Mouse (Mus musculus) hindbrain, embryonic 15.5 days (tissue): Measurements from ENCODE around the gene Tmem266. TPM values are rescaled to one million over a fixed set of nuclear protein-coding genes. Genes with fewer than 3 reads are reported as not detected.

ENCODE experiments used
- ATAC-seq: fragments of 200-750 bp; cut with Nextera tagmentation; 2 replicates; pipeline ENCODE4 v1.8.0; 2017; ENCODE audit warnings: low read depth, moderate number of reproducible peaks, moderate TSS enrichment; ENCODE audit not compliant: low FRiP score
- H3K27ac ChIP-seq: fragments of 300-500 bp; sonication (generic); replicated peaks from 2 replicates; pipeline ENCODE4 v1.5.1; 2015; ENCODE audit warnings: mild to moderate bottlenecking, inconsistent platforms
- H3K27me3 ChIP-seq: fragments of 300-500 bp; sonication (generic); 2 replicates; pipeline ENCODE4 v1.6.1; 2015; ENCODE audit warnings: control low read depth, inconsistent platforms
- H3K36me3 ChIP-seq: fragments of 300-500 bp; sonication (generic); 2 replicates; pipeline ENCODE4 v1.6.1; 2015; ENCODE audit warnings: control low read depth, inconsistent platforms
- H3K4me1 ChIP-seq: fragments of 300-500 bp; sonication (generic); replicated peaks from 2 replicates; pipeline ENCODE4 v1.6.1; 2015; ENCODE audit warnings: control low read depth, inconsistent platforms
- H3K4me2 ChIP-seq: fragments of 300-500 bp; sonication (generic); 2 replicates; pipeline ENCODE4 v1.6.1; 2015; ENCODE audit warnings: moderate library complexity, mild to moderate bottlenecking, inconsistent platforms
- H3K4me3 ChIP-seq: fragments of 300-500 bp; sonication (generic); 2 replicates; pipeline ENCODE4 v1.5.1; 2015; ENCODE audit warnings: mild to moderate bottlenecking, inconsistent platforms
- H3K9ac ChIP-seq: fragments of 300-500 bp; sonication (generic); 2 replicates; pipeline ENCODE4 v1.6.1; 2015; ENCODE audit warnings: inconsistent platforms
- H3K9me3 ChIP-seq: fragments of 300-500 bp; sonication (generic); 2 replicates; pipeline ENCODE4 v1.6.1; 2016; ENCODE audit warnings: control low read depth, inconsistent platforms
- WGBS: fragments of 180-500 bp; shearing (Covaris S2); methylation state at CpG from one replicate; pipeline ENCODE4 v1.1.7; 2015; 5-methylcytosine and 5-hydroxymethylcytosine counted together
- polyA plus RNA-seq: library from polyadenylated mRNA; unstranded; fragments of >200 nt; fragmentation: Nextera tagmentation; extraction: Ambion mirVana; gene quantifications from 2 replicates; pipeline ENCODE4 v1.2.1, GENCODE M21; 2015

Gene Tmem266
- polyA plus RNA-seq, 1 experiment from 2014 or later: 5.3 TPM

- 84% methylated on average over 5 of the region's 5 CpGs for WGBS
- no peak overlapping the region for H3K9ac ChIP-seq
Measured at GRCm38 (mm10) chr9:55433875-55434274, 107.2 kb downstream of the Tmem266 start.

GRCm38 (mm10) chr9:55438433-55438832 lies 111.7 kb downstream of the Tmem266 start:
- H3K4me1 ChIP-seq: no peaks in the 10 kb centered on the region
- H3K9ac ChIP-seq: no peak overlapping the region
- no peak overlapping the region for H3K27ac ChIP-seq
- no peak for ATAC-seq
- WGBS: 66% methylated on average over 3 of the region's 3 CpGs
- H3K4me2 ChIP-seq: no peak overlapping the region
- H3K9me3 ChIP-seq: no peaks in the 10 kb centered on the region
- no peak overlapping the region for H3K4me3 ChIP-seq
- no peaks in the 10 kb centered on the region for H3K36me3 ChIP-seq
- no peaks in the 10 kb centered on the region for H3K27me3 ChIP-seq

More at GRCm38 (mm10) chr9:55433875-55434274, 107.2 kb downstream of the Tmem266 start:
- H3K4me3 ChIP-seq: no peak overlapping the region
- H3K9me3 ChIP-seq: no peaks in the 10 kb centered on the region
- peaks cover 10% of the 10 kb centered on the region for H3K4me1 ChIP-seq
- no peak overlapping the region for H3K27ac ChIP-seq
- H3K36me3 ChIP-seq: no peaks in the 10 kb centered on the region
- no peaks in the 10 kb centered on the region for H3K27me3 ChIP-seq
- H3K4me2 ChIP-seq: no peak overlapping the region
- no peak for ATAC-seq

- H3K36me3 ChIP-seq: no peaks in the 10 kb centered on the region
- no peaks in the 10 kb centered on the region for H3K9me3 ChIP-seq
- no peak overlapping the region for H3K9ac ChIP-seq
- H3K4me3 ChIP-seq: no peak overlapping the region
- no peak for ATAC-seq
- 88% methylated on average over 5 of the region's 5 CpGs for WGBS
- no peaks in the 10 kb centered on the region for H3K27me3 ChIP-seq
- no peak overlapping the region for H3K27ac ChIP-seq
- no peaks in the 10 kb centered on the region for H3K4me1 ChIP-seq
- no peak overlapping the region for H3K4me2 ChIP-seq
Measured at GRCm38 (mm10) chr9:55439206-55439780, 112.6 kb downstream of the Tmem266 start.

- no peaks in the 10 kb centered on the region for H3K9me3 ChIP-seq
- no peak overlapping the region for H3K27ac ChIP-seq
- H3K27me3 ChIP-seq: no peaks in the 10 kb centered on the region
- no peaks in the 10 kb centered on the region for H3K36me3 ChIP-seq
- no peaks in the 10 kb centered on the region for H3K4me1 ChIP-seq
- 67% methylated on average over 4 of the region's 4 CpGs for WGBS
- H3K4me3 ChIP-seq: no peak overlapping the region
- no peak overlapping the region for H3K9ac ChIP-seq
- peak; percentile 63; the same call in 1 of the 2 replicates for ATAC-seq
- H3K4me2 ChIP-seq: no peak overlapping the region
Measured at GRCm38 (mm10) chr9:55447509-55447908, 120.8 kb downstream of the Tmem266 start.

- Histone ChIP-seq H3K27ac (no peak overlapping the region), H3K27me3 (no peaks in the 10 kb centered on the region), H3K4me1 (no peaks in the 10 kb centered on the region), H3K4me2 (no peak overlapping the region), H3K9ac (no peak overlapping the region), H3K4me3 (no peak overlapping the region), H3K9me3 (no peaks in the 10 kb centered on the region), H3K36me3 (no peaks in the 10 kb centered on the region)
- ATAC-seq: no peak
- WGBS: 83% methylated on average over 1 of the region's 1 CpGs
Measured at GRCm38 (mm10) chr9:55449108-55449507, 122.4 kb downstream of the Tmem266 start.

GRCm38 (mm10) chr9:55450035-55450434 lies 123.3 kb downstream of the Tmem266 start:
- no peaks in the 10 kb centered on the region for H3K36me3 ChIP-seq
- no peak overlapping the region for H3K4me3 ChIP-seq
- H3K27ac ChIP-seq: no peak overlapping the region
- 90% methylated on average over 6 of the region's 6 CpGs for WGBS
- no peak overlapping the region for H3K4me2 ChIP-seq
- H3K4me1 ChIP-seq: no peaks in the 10 kb centered on the region
- H3K27me3 ChIP-seq: no peaks in the 10 kb centered on the region
- no peak overlapping the region for H3K9ac ChIP-seq
- no peaks in the 10 kb centered on the region for H3K9me3 ChIP-seq
- no peak for ATAC-seq

- Histone ChIP-seq H3K4me3 (no peak overlapping the region), H3K36me3 (no peaks in the 10 kb centered on the region), H3K9me3 (no peaks in the 10 kb centered on the region), H3K9ac (no peak overlapping the region), H3K4me2 (no peak overlapping the region), H3K27ac (no peak overlapping the region), H3K27me3 (no peaks in the 10 kb centered on the region), H3K4me1 (no peaks in the 10 kb centered on the region)
- ATAC-seq: no peak
- WGBS: 96% methylated on average over 3 of the region's 3 CpGs
Measured at GRCm38 (mm10) chr9:55451426-55451825, 124.7 kb downstream of the Tmem266 start.

GRCm38 (mm10) chr9:55452906-55453305 lies 126.2 kb downstream of the Tmem266 start:
- no peak overlapping the region for H3K4me2 ChIP-seq
- no peaks in the 10 kb centered on the region for H3K27me3 ChIP-seq
- WGBS: 95% methylated on average over 1 of the region's 1 CpGs
- H3K9me3 ChIP-seq: no peaks in the 10 kb centered on the region
- ATAC-seq: no peak
- H3K4me3 ChIP-seq: no peak overlapping the region
- no peaks in the 10 kb centered on the region for H3K36me3 ChIP-seq
- no peaks in the 10 kb centered on the region for H3K4me1 ChIP-seq
- H3K27ac ChIP-seq: no peak overlapping the region
- no peak overlapping the region for H3K9ac ChIP-seq

- no peaks in the 10 kb centered on the region for H3K36me3 ChIP-seq
- no peak for ATAC-seq
- WGBS: 91% methylated on average over 5 of the region's 5 CpGs
- no peak overlapping the region for H3K4me3 ChIP-seq
- H3K9me3 ChIP-seq: no peaks in the 10 kb centered on the region
- no peak overlapping the region for H3K9ac ChIP-seq
- H3K27me3 ChIP-seq: no peaks in the 10 kb centered on the region
- H3K27ac ChIP-seq: no peak overlapping the region
- H3K4me2 ChIP-seq: no peak overlapping the region
- no peaks in the 10 kb centered on the region for H3K4me1 ChIP-seq
Measured at GRCm38 (mm10) chr9:55453366-55453765, 126.7 kb downstream of the Tmem266 start.

- no peaks in the 10 kb centered on the region for H3K36me3 ChIP-seq
- H3K4me3 ChIP-seq: no peak overlapping the region
- no peak overlapping the region for H3K4me2 ChIP-seq
- no peak overlapping the region for H3K27ac ChIP-seq
- no peak for ATAC-seq
- WGBS: 55% methylated on average over 1 of the region's 1 CpGs
- no peaks in the 10 kb centered on the region for H3K27me3 ChIP-seq
- no peak overlapping the region for H3K9ac ChIP-seq
- no peaks in the 10 kb centered on the region for H3K4me1 ChIP-seq
- no peaks in the 10 kb centered on the region for H3K9me3 ChIP-seq
Measured at GRCm38 (mm10) chr9:55468397-55468796, 141.7 kb downstream of the Tmem266 start.

GRCm38 (mm10) chr9:55476084-55476483 lies 149.4 kb downstream of the Tmem266 start:
- WGBS: 73% methylated on average over 1 of the region's 1 CpGs
- H3K27ac ChIP-seq: no peak overlapping the region
- no peak for ATAC-seq
- no peaks in the 10 kb centered on the region for H3K27me3 ChIP-seq
- no peaks in the 10 kb centered on the region for H3K4me1 ChIP-seq
- no peak overlapping the region for H3K4me3 ChIP-seq
- H3K4me2 ChIP-seq: no peak overlapping the region
- no peak overlapping the region for H3K9ac ChIP-seq
- H3K9me3 ChIP-seq: no peaks in the 10 kb centered on the region
- H3K36me3 ChIP-seq: no peaks in the 10 kb centered on the region

GRCm38 (mm10) chr9:55478699-55479098 lies 152.0 kb downstream of the Tmem266 start:
- Histone ChIP-seq H3K9ac (no peak overlapping the region), H3K4me2 (no peak overlapping the region), H3K27ac (no peak overlapping the region), H3K9me3 (no peaks in the 10 kb centered on the region), H3K27me3 (no peaks in the 10 kb centered on the region), H3K36me3 (no peaks in the 10 kb centered on the region), H3K4me1 (no peaks in the 10 kb centered on the region), H3K4me3 (no peak overlapping the region)
- ATAC-seq: no peak

GRCm38 (mm10) chr9:55482116-55482515 lies 155.4 kb downstream of the Tmem266 start:
- 63% methylated on average over 2 of the region's 2 CpGs for WGBS
- Histone ChIP-seq H3K36me3 (peaks cover 4% of the 10 kb centered on the region; the same call in 1 of the 2 replicates), H3K4me3 (no peak overlapping the region), H3K9me3 (no peaks in the 10 kb centered on the region), H3K4me1 (no peaks in the 10 kb centered on the region), H3K27ac (no peak overlapping the region), H3K27me3 (no peaks in the 10 kb centered on the region), H3K4me2 (no peak overlapping the region), H3K9ac (no peak overlapping the region)
- ATAC-seq: no peak
